In the genomic region with DNA sequence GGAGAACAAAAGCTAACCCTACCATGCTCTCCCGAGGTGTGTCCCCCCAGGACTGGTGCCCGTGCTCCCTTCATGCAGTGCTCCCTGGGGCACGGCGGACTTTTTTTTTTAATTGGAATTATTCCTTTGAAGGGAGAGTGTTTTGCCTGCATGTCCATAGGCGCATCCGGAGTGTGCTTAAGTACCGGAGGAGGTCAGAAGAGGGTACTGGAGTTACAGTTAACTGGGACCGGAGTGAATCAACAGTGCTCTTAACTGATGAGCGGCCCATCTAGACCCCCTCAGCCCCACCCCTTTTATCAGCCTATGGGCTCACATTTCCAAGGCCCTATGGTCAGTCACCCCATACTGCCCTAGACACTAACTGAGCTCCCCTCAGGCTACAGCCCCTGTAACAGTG, we compare ENCODE assay signal across 8 mouse cellular contexts. TPM values are rescaled to one million over a fixed set of nuclear protein-coding genes. Genes with fewer than 3 reads are reported as not detected.
A peak's percentile ranks its signal among the peaks of the same experiment; 100 is the strongest.
DNase-seq lines count a peak whose midpoint lies in the region; ATAC-seq lines count a peak whose summit lies in the region.

No protein-coding gene starts in this region.

- no peaks in the 10 kb centered on the region for H3K9me3 ChIP-seq in heart, embryonic 12.5 days (replicated peaks)
- no peaks in the 10 kb centered on the region for H3K9me3 ChIP-seq in midbrain, embryonic 12.5 days
- H3K9me3 ChIP-seq in midbrain, embryonic 14.5 days (ENCODE audit: control insufficient read depth, low read length) = no peaks in the 10 kb centered on the region
- no peaks in the 10 kb centered on the region for H3K9me3 ChIP-seq in limb, embryonic 13.5 days
- H3K9me3 ChIP-seq in stomach, embryonic 14.5 days (ENCODE audit: control insufficient read depth, low read depth, low read length) = no peaks in the 10 kb centered on the region

- H3K36me3 ChIP-seq in heart, embryonic 12.5 days = no peaks in the 10 kb centered on the region
- H3K36me3 ChIP-seq in midbrain, embryonic 12.5 days = no peaks in the 10 kb centered on the region
- H3K36me3 ChIP-seq in midbrain, embryonic 14.5 days (ENCODE audit: control insufficient read depth, insufficient read depth, low read length) = no peaks in the 10 kb centered on the region
- no peaks in the 10 kb centered on the region for H3K36me3 ChIP-seq in limb, embryonic 13.5 days
- no peaks in the 10 kb centered on the region for H3K36me3 ChIP-seq in stomach, embryonic 14.5 days (ENCODE audit: control insufficient read depth, insufficient read depth, low read length)

- peaks cover 63% of the 10 kb centered on the region for H3K4me1 ChIP-seq in heart, embryonic 12.5 days (replicated peaks)
- peaks cover 47% of the 10 kb centered on the region for H3K4me1 ChIP-seq in midbrain, embryonic 12.5 days
- H3K4me1 ChIP-seq in midbrain, embryonic 14.5 days (ENCODE audit: control insufficient read depth, insufficient read depth, low read length) = peaks cover 22% of the 10 kb centered on the region
- H3K4me1 ChIP-seq in limb, embryonic 13.5 days = peaks cover 62% of the 10 kb centered on the region
- peaks cover 53% of the 10 kb centered on the region for H3K4me1 ChIP-seq in stomach, embryonic 14.5 days (ENCODE audit: control insufficient read depth, insufficient read depth, low read length)

- peak overlapping the region; percentile 13; the same call in 1 of the 2 replicates for H3K9ac ChIP-seq in heart, embryonic 12.5 days
- no peak overlapping the region for H3K9ac ChIP-seq in midbrain, embryonic 12.5 days (replicated peaks)
- no peak overlapping the region for H3K9ac ChIP-seq in midbrain, embryonic 14.5 days (replicated peaks; ENCODE audit: low read length)
- H3K9ac ChIP-seq in limb, embryonic 13.5 days = no peak overlapping the region
- no peak overlapping the region for H3K9ac ChIP-seq in stomach, embryonic 14.5 days (replicated peaks; ENCODE audit: low read depth, low read length)

- ATAC-seq in heart, embryonic 12.5 days (ENCODE audit: insufficient number of reproducible peaks, low FRiP score) = 0 out of 2 replicates have a peak, but pooled peaks have one; percentile 4
- 0 out of 2 replicates have a peak, but pooled peaks have one; percentile 28 for ATAC-seq in midbrain, embryonic 12.5 days (ENCODE audit: low FRiP score, low read depth)
- no peak for ATAC-seq in midbrain, embryonic 14.5 days (ENCODE audit: low FRiP score, low TSS enrichment)
- ATAC-seq in limb, embryonic 13.5 days (ENCODE audit: low FRiP score, low read depth) = no peak
- ATAC-seq in stomach, embryonic 14.5 days (ENCODE audit: insufficient number of reproducible peaks, insufficient read depth, low FRiP score, low read depth) = peak; percentile 39; the same call in 1 of the 2 replicates

- WGBS in heart, embryonic 12.5 days = 53% methylated on average over 9 of the region's 9 CpGs
- 81% methylated on average over 9 of the region's 9 CpGs for WGBS in midbrain, embryonic 12.5 days
- whole genome bisulfite sequencing in midbrain, embryonic 14.5 days = 76% methylated on average over 9 of the region's 9 CpGs
- WGBS in limb, embryonic 13.5 days = 62% methylated on average over 9 of the region's 9 CpGs
- 60% methylated on average over 9 of the region's 9 CpGs for WGBS in stomach, embryonic 14.5 days

- H3K4me3 ChIP-seq in heart, embryonic 12.5 days = peak overlapping the region; percentile 14
- H3K4me3 ChIP-seq in midbrain, embryonic 12.5 days = no peak overlapping the region
- H3K4me3 ChIP-seq in midbrain, embryonic 14.5 days (replicated peaks; ENCODE audit: low read depth, low read length) = no peak overlapping the region
- no peak overlapping the region for H3K4me3 ChIP-seq in limb, embryonic 13.5 days
- no peak overlapping the region for H3K4me3 ChIP-seq in stomach, embryonic 14.5 days (ENCODE audit: low read depth, low read length)

- no peak for DNase-seq in heart, adult 18-20 months
- no peak for DNase-seq in midbrain, embryonic 14.5 days
- DNase-seq in spleen, postnatal 14 days (ENCODE audit: low spot score in 2 of 2) = no peak
- no peak for DNase-seq in layer of hippocampus, adult 8-10 months (ENCODE audit: low spot score in 2 of 2)

- H3K27ac ChIP-seq in heart, embryonic 12.5 days (ENCODE audit: poor library complexity, severe bottlenecking) = 0 out of 2 replicates have a peak overlapping the region, but pooled peaks have one; percentile 15
- H3K27ac ChIP-seq in midbrain, embryonic 12.5 days (replicated peaks) = no peak overlapping the region
- H3K27ac ChIP-seq in midbrain, embryonic 14.5 days (replicated peaks; ENCODE audit: low read depth, low read length) = no peak overlapping the region
- no peak overlapping the region for H3K27ac ChIP-seq in limb, embryonic 13.5 days
- H3K27ac ChIP-seq in stomach, embryonic 14.5 days (ENCODE audit: low read length) = peak overlapping the region; percentile 35; the same call in 1 of the 2 replicates

- H3K4me2 ChIP-seq in heart, embryonic 12.5 days = peak overlapping the region; percentile 61
- H3K4me2 ChIP-seq in midbrain, embryonic 12.5 days (replicated peaks) = no peak overlapping the region
- no peak overlapping the region for H3K4me2 ChIP-seq in midbrain, embryonic 14.5 days (ENCODE audit: low read length)
- H3K4me2 ChIP-seq in limb, embryonic 13.5 days (replicated peaks) = peak overlapping the region; percentile 23
- no peak overlapping the region for H3K4me2 ChIP-seq in stomach, embryonic 14.5 days (replicated peaks; ENCODE audit: low read depth, low read length)

- H3K27me3 ChIP-seq in heart, embryonic 12.5 days (replicated peaks) = no peaks in the 10 kb centered on the region
- no peaks in the 10 kb centered on the region for H3K27me3 ChIP-seq in midbrain, embryonic 12.5 days
- H3K27me3 ChIP-seq in midbrain, embryonic 14.5 days (ENCODE audit: control insufficient read depth, insufficient read depth, low read length) = no peaks in the 10 kb centered on the region
- no peaks in the 10 kb centered on the region for H3K27me3 ChIP-seq in limb, embryonic 13.5 days
- H3K27me3 ChIP-seq in stomach, embryonic 14.5 days (ENCODE audit: control insufficient read depth, insufficient read depth, low read length) = no peaks in the 10 kb centered on the region

RNA-seq across cellular contexts. Expression of gene Map3k1, which starts 19.9 kb away (rescaled TPM):
- 16.7 and 18.7 TPM in 2 replicates for polyA plus RNA-seq in heart, embryonic 12.5 days (2016; fragmentation: Nextera tagmentation; extraction: Ambion mirVana)
- total RNA-seq in heart, adult 18-20 months (2021) = 10 to 100 TPM; 17.0 to 19.6 TPM
- polyA plus RNA-seq in midbrain, embryonic 12.5 days (2016; fragmentation: Nextera tagmentation; extraction: Ambion mirVana) = 14.0 and 14.1 TPM in 2 replicates
- 13.4 and 15.6 TPM in 2 replicates for polyA plus RNA-seq in midbrain, embryonic 14.5 days (2014; fragmentation: Nextera tagmentation; extraction: Ambion mirVana)
- 14.2 and 14.6 TPM in 2 replicates for polyA plus RNA-seq in limb, embryonic 13.5 days (2015; fragmentation: Nextera tagmentation; extraction: Ambion mirVana)
- 32.0 and 36.7 TPM in 2 replicates for polyA plus RNA-seq in stomach, embryonic 14.5 days (2014; fragmentation: Nextera tagmentation; extraction: Ambion mirVana)
- total RNA-seq in layer of hippocampus, adult 8-10 months (2022) = 10 to 100 TPM; 14.4 to 18.6 (median 14.6) TPM

Comparison
In these comparisons a context has a peak if more than half of its experiments do, and no peak if none do; other contexts are left out.
1. ATAC-seq: peak in heart, embryonic 12.5 days (single experiment), midbrain, embryonic 12.5 days (single experiment) and stomach, embryonic 14.5 days (single experiment); none in midbrain, embryonic 14.5 days (single experiment) and limb, embryonic 13.5 days (single experiment).
2. H3K27ac ChIP-seq: peak in heart, embryonic 12.5 days (single experiment) and stomach, embryonic 14.5 days (single experiment); none in midbrain, embryonic 12.5 days (single experiment), midbrain, embryonic 14.5 days (single experiment) and limb, embryonic 13.5 days (single experiment).
3. H3K4me2 ChIP-seq: peak in heart, embryonic 12.5 days (single experiment) and limb, embryonic 13.5 days (single experiment); none in midbrain, embryonic 12.5 days (single experiment), midbrain, embryonic 14.5 days (single experiment) and stomach, embryonic 14.5 days (single experiment).